Mouse (Mus musculus) G1E (cell line): Measurements from ENCODE around the gene Gm49366. TPM values are rescaled to one million over a fixed set of nuclear protein-coding genes. Genes with fewer than 3 reads are reported as not detected.
A peak's percentile ranks its signal among the peaks of the same experiment; 100 is the strongest.
"Not testable (repeated sequence)": the region's sequence is repeated elsewhere in the genome, so short reads cannot be mapped to it uniquely, and the experiment has no call there.

ENCODE experiments used
- ATAC-seq: 2 replicates; pipeline ENCODE4 v1.8.0; 2016; ENCODE audit warnings: mild to moderate bottlenecking; ENCODE audit not compliant: insufficient number of reproducible peaks, poor library complexity, low FRiP score, severe bottlenecking; ENCODE audit errors: extremely low read depth
- DNase-seq: peaks from one replicate; pipeline ENCODE4 v3.0.0; 2012; ENCODE audit warnings: low spot score
- H3K27me3 ChIP-seq: 2 replicates; pipeline ENCODE4 v1.6.1; 2012; ENCODE audit warnings: mild to moderate bottlenecking, low read length, inconsistent platforms; ENCODE audit not compliant: insufficient read depth
- H3K36me3 ChIP-seq: replicated peaks from 2 replicates; pipeline ENCODE3; 2012; ENCODE audit warnings: mild to moderate bottlenecking, inconsistent platforms
- H3K4me1 ChIP-seq: 2 replicates; pipeline ENCODE4 v1.6.1; 2012; ENCODE audit warnings: low read depth, low read length, inconsistent platforms, mixed read lengths; ENCODE audit not compliant: insufficient read depth
- H3K4me3 ChIP-seq: 2 replicates; pipeline ENCODE4 v1.5.1; 2012; ENCODE audit warnings: low read depth, mild to moderate bottlenecking, inconsistent platforms, low read length, moderate library complexity, mixed read lengths
- H3K9me3 ChIP-seq: replicated peaks from 2 replicates; pipeline ENCODE4 v1.6.1; 2012; ENCODE audit warnings: inconsistent platforms
- CTCF ChIP-seq: IDR thresholded peaks from 2 replicates; pipeline ENCODE4 v1.5.1; 2012; ENCODE audit warnings: low read depth, low read length, inconsistent platforms, mixed read lengths
- GATA1 ChIP-seq: IDR thresholded peaks from 2 replicates; pipeline ENCODE4 v1.6.1; 2012; ENCODE audit warnings: borderline replicate concordance, low read length, inconsistent platforms, mixed read lengths
- GATA2 ChIP-seq: IDR thresholded peaks from 2 replicates; pipeline ENCODE4 v1.6.1; 2012; ENCODE audit warnings: low read depth, low read length, inconsistent platforms, borderline replicate concordance
- POLR2AphosphoS5 ChIP-seq: IDR thresholded peaks from 2 replicates; pipeline ENCODE4 v1.6.1; 2012; ENCODE audit warnings: low read depth, low read length, inconsistent platforms; ENCODE audit not compliant: insufficient replicate concordance
- TAL1 ChIP-seq: conservative IDR thresholded peaks from 2 replicates; pipeline ENCODE4 v1.6.1; 2012; ENCODE audit warnings: low read depth, low read length, inconsistent platforms, mixed read lengths
- polyA plus RNA-seq: library from polyadenylated mRNA; stranded (reverse); fragments of >175 nt; gene quantifications from 2 replicates; pipeline ENCODE4 v1.2.3, GENCODE M21; 2012
- total RNA-seq, 2 experiments: library from RNA; stranded (forward) in 1 of 2; stranded (reverse) in 1 of 2; fragments of 200-1000 nt in 1 of 2; fragments of >200 nt in 1 of 2; fragmentation: Nextera tagmentation in 1 of 2; gene quantifications; 2 replicates each; pipeline ENCODE4 v1.2.3; 2014 to 2017

Gene Gm49366
- total and polyA plus RNA-seq, 3 experiments, result not detected

GRCm38 (mm10) chr12:84008251-84008650 is 30.5 kb upstream of the Gm49366 start:
- Histone ChIP-seq H3K27me3 (peaks cover 23% of the 10 kb centered on the region), H3K36me3 (no peaks in the 10 kb centered on the region), H3K4me3 (no peak overlapping the region), H3K4me1 (no peaks in the 10 kb centered on the region), H3K9me3 (peaks cover 4% of the 10 kb centered on the region)
- TF ChIP-seq GATA1 (no peak), CTCF (no peak), GATA2 (no peak), TAL1 (no peak), POLR2AphosphoS5 (no peak)
- ATAC-seq (no peak), DNase-seq (no peak)

GRCm38 (mm10) chr12:84008729-84009128 is 30.0 kb upstream of the Gm49366 start:
- Histone ChIP-seq H3K27me3 (peaks cover 23% of the 10 kb centered on the region), H3K9me3 (peaks cover 4% of the 10 kb centered on the region), H3K4me1 (no peaks in the 10 kb centered on the region), H3K4me3 (no peak overlapping the region), H3K36me3 (no peaks in the 10 kb centered on the region)
- TF ChIP-seq CTCF, result no peak
- no peak for TF ChIP-seq GATA1
- no peak for TF ChIP-seq POLR2AphosphoS5
- TF ChIP-seq GATA2, result no peak
- no peak for TF ChIP-seq TAL1
- ATAC-seq, result no peak
- DNase-seq, result no peak

- H3K27me3 ChIP-seq, result peaks cover 23% of the 10 kb centered on the region
- not testable (repeated sequence) for ATAC-seq, DNase-seq
Measured at GRCm38 (mm10) chr12:84009171-84009965, 29.4 kb upstream of the Gm49366 start, which contains the start of gene Acot1. TSS of gene Acot1 (plus strand) at chr12:84009490.

DNA sequence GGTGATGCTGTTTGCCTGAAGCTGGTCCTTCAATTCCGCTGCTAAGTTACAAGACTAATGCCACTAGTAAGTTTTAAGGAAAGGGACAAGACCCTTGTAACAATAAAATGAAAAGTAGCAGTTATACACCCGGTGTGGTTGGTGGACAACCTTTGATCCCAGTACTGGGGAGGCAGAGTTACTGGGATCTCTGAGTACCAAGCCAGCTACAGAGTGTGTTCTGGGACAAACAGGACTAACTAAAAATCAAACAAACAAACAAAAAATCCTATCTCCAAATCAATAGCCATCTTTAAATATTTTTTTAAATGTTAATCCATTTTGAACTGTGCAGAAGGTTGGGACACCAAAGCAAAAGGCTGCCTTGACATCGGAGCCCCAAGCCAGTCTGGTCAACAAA is 28.5 kb upstream of the Gm49366 start:
- Histone ChIP-seq H3K4me3 (no peak overlapping the region), H3K27me3 (peaks cover 29% of the 10 kb centered on the region)

More at GRCm38 (mm10) chr12:84009171-84009965, 29.4 kb upstream of the Gm49366 start, which contains the start of gene Acot1:
- H3K9me3 ChIP-seq, H3K4me3 ChIP-seq, H3K4me1 ChIP-seq, H3K36me3 ChIP-seq: not testable (repeated sequence)

GRCm38 (mm10) chr12:84011251-84012040 is 27.3 kb upstream of the Gm49366 start:
- H3K27me3 ChIP-seq, result peaks cover 32% of the 10 kb centered on the region
- peaks cover 10% of the 10 kb centered on the region for H3K4me1 ChIP-seq
- DNase-seq (no peak), ATAC-seq (no peak)
- H3K4me3 ChIP-seq, result no peak overlapping the region
- H3K9me3 ChIP-seq, result peaks cover 4% of the 10 kb centered on the region
- no peak for TF ChIP-seq POLR2AphosphoS5
- no peaks in the 10 kb centered on the region for H3K36me3 ChIP-seq

More for the DNA sequence above, 28.5 kb upstream of the Gm49366 start:
- no peaks in the 10 kb centered on the region for H3K36me3 ChIP-seq
- DNase-seq, result no peak
- ATAC-seq, result no peak
- H3K9me3 ChIP-seq, result peaks cover 4% of the 10 kb centered on the region
- TF ChIP-seq CTCF (no peak), GATA1 (no peak), GATA2 (no peak), TAL1 (no peak), POLR2AphosphoS5 (no peak)
- H3K4me1 ChIP-seq, result peaks cover 6% of the 10 kb centered on the region

DNA sequence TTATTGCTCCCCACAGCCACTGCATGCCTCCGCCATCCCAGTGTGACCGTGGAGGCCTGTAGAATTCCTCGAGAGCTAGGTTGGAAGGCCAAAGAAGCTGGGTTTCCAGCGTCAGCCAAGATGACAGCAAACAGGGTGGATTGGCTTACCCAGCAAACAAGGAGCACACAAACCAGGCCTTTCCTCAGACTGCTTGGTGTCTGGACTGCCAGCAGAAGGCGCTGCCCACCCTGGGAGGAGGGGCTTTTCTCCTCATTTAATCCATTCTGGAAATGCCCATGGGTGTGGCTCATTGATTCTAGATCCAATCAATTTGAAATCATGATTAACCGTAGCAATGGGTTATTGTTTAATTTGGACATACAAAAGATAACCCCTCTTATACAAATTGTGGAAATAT is 25.6 kb upstream of the Gm49366 start:
- H3K4me3 ChIP-seq, result no peak overlapping the region
- H3K27me3 ChIP-seq, result peaks cover 36% of the 10 kb centered on the region
- H3K9me3 ChIP-seq, result peaks cover 4% of the 10 kb centered on the region
- H3K4me1 ChIP-seq, result peaks cover 10% of the 10 kb centered on the region
- no peaks in the 10 kb centered on the region for H3K36me3 ChIP-seq
- ATAC-seq, result no peak
- no peak for DNase-seq
- TF ChIP-seq GATA2, result no peak
- TF ChIP-seq CTCF, result 0 out of 2 replicates have a peak, but pooled peaks have one; percentile 6
- no peak for TF ChIP-seq POLR2AphosphoS5
- no peak for TF ChIP-seq GATA1
- TF ChIP-seq TAL1, result no peak
